Mouse (Mus musculus): ENCODE measurements at regions not wholly inside any gene's neighbourhood (a gene's known extent, or its start where the extent isn't known, plus 50 kb on each side); places are given as distances from the start of the nearest gene placed in this dataset.

- no peaks in the 10 kb centered on the region for H3K4me1 ChIP-seq
- ATAC-seq: no peak
- H3K4me3 ChIP-seq: no peak overlapping the region
- 48% methylated on average over 3 of the region's 3 CpGs for WGBS (ENCODE audit: insufficient replicate concordance)
- H3K27ac ChIP-seq: no peak overlapping the region
- no peak overlapping the region for H3K4me2 ChIP-seq
- no peaks in the 10 kb centered on the region for H3K36me3 ChIP-seq
- H3K9me3 ChIP-seq (replicated peaks): no peaks in the 10 kb centered on the region
- no peak overlapping the region for H3K9ac ChIP-seq
- no peaks in the 10 kb centered on the region for H3K27me3 ChIP-seq (replicated peaks)
These were observed 614.0 kb upstream of the Cdh11 start for GRCm38 (mm10) chr8:103399466-103399865.

GRCm38 (mm10) chr8:103400143-103400542 lies 614.7 kb upstream of the Cdh11 start:
- H3K27ac ChIP-seq: no peak overlapping the region
- ATAC-seq: no peak
- 33% methylated on average over 1 of the region's 1 CpGs for WGBS (ENCODE audit: insufficient replicate concordance)

GRCm38 (mm10) chr8:103402731-103403130 lies 617.3 kb upstream of the Cdh11 start:
- no peak for ATAC-seq
- Histone ChIP-seq H3K36me3 (no peaks in the 10 kb centered on the region), H3K4me3 (no peak overlapping the region), H3K27ac (no peak overlapping the region), H3K27me3 (replicated peaks) (no peaks in the 10 kb centered on the region), H3K4me1 (no peaks in the 10 kb centered on the region), H3K9me3 (replicated peaks) (no peaks in the 10 kb centered on the region), H3K9ac (no peak overlapping the region), H3K4me2 (no peak overlapping the region)
- 66% methylated on average over 3 of the region's 3 CpGs for WGBS (ENCODE audit: insufficient replicate concordance)

More at GRCm38 (mm10) chr8:103400143-103400542, 614.7 kb upstream of the Cdh11 start:
- Histone ChIP-seq H3K9me3 (replicated peaks) (no peaks in the 10 kb centered on the region), H3K36me3 (no peaks in the 10 kb centered on the region), H3K27me3 (replicated peaks) (no peaks in the 10 kb centered on the region), H3K4me2 (no peak overlapping the region), H3K4me1 (no peaks in the 10 kb centered on the region), H3K9ac (no peak overlapping the region), H3K4me3 (no peak overlapping the region)

- H3K36me3 ChIP-seq: no peaks in the 10 kb centered on the region
- no peaks in the 10 kb centered on the region for H3K9me3 ChIP-seq (replicated peaks)
- H3K9ac ChIP-seq: no peak overlapping the region
- H3K27me3 ChIP-seq (replicated peaks): no peaks in the 10 kb centered on the region
- ATAC-seq: no peak
- 69% methylated on average over 4 of the region's 4 CpGs for WGBS (ENCODE audit: insufficient replicate concordance)
- no peak overlapping the region for H3K27ac ChIP-seq
- no peak overlapping the region for H3K4me3 ChIP-seq
- no peaks in the 10 kb centered on the region for H3K4me1 ChIP-seq
- H3K4me2 ChIP-seq: no peak overlapping the region
These were observed 618.4 kb upstream of the Cdh11 start for GRCm38 (mm10) chr8:103403826-103404225.

GRCm38 (mm10) chr8:103405787-103406186 lies 620.3 kb upstream of the Cdh11 start:
- Histone ChIP-seq H3K9ac (no peak overlapping the region), H3K9me3 (replicated peaks) (no peaks in the 10 kb centered on the region), H3K27me3 (replicated peaks) (no peaks in the 10 kb centered on the region), H3K4me1 (no peaks in the 10 kb centered on the region), H3K4me2 (no peak overlapping the region), H3K36me3 (no peaks in the 10 kb centered on the region), H3K4me3 (no peak overlapping the region), H3K27ac (no peak overlapping the region)
- no peak for ATAC-seq
- 63% methylated on average over 12 of the region's 12 CpGs for WGBS (ENCODE audit: insufficient replicate concordance)

- no peaks in the 10 kb centered on the region for H3K36me3 ChIP-seq
- H3K27me3 ChIP-seq (replicated peaks): no peaks in the 10 kb centered on the region
- no peaks in the 10 kb centered on the region for H3K4me1 ChIP-seq
- H3K27ac ChIP-seq: no peak overlapping the region
- H3K9ac ChIP-seq: no peak overlapping the region
- H3K4me3 ChIP-seq: no peak overlapping the region
- ATAC-seq: no peak
- H3K4me2 ChIP-seq: no peak overlapping the region
- no peaks in the 10 kb centered on the region for H3K9me3 ChIP-seq (replicated peaks)
- 64% methylated on average over 2 of the region's 2 CpGs for WGBS (ENCODE audit: insufficient replicate concordance)
These were observed 621.5 kb upstream of the Cdh11 start for GRCm38 (mm10) chr8:103406921-103407320.

GRCm38 (mm10) chr8:103407631-103408030 lies 622.2 kb upstream of the Cdh11 start:
- WGBS (ENCODE audit: insufficient replicate concordance): 63% methylated on average over 5 of the region's 5 CpGs
- H3K27me3 ChIP-seq (replicated peaks): no peaks in the 10 kb centered on the region
- no peak overlapping the region for H3K4me2 ChIP-seq
- no peak for ATAC-seq
- H3K9ac ChIP-seq: no peak overlapping the region
- H3K4me3 ChIP-seq: no peak overlapping the region
- no peaks in the 10 kb centered on the region for H3K36me3 ChIP-seq
- H3K9me3 ChIP-seq (replicated peaks): no peaks in the 10 kb centered on the region
- no peaks in the 10 kb centered on the region for H3K4me1 ChIP-seq
- no peak overlapping the region for H3K27ac ChIP-seq

GRCm38 (mm10) chr8:103408411-103408810 lies 623.0 kb upstream of the Cdh11 start:
- no peak overlapping the region for H3K9ac ChIP-seq
- no peaks in the 10 kb centered on the region for H3K36me3 ChIP-seq
- no peaks in the 10 kb centered on the region for H3K27me3 ChIP-seq (replicated peaks)
- no peaks in the 10 kb centered on the region for H3K4me1 ChIP-seq
- H3K27ac ChIP-seq: no peak overlapping the region
- no peak overlapping the region for H3K4me2 ChIP-seq
- H3K9me3 ChIP-seq (replicated peaks): no peaks in the 10 kb centered on the region
- H3K4me3 ChIP-seq: no peak overlapping the region
- ATAC-seq: no peak
- 61% methylated on average over 3 of the region's 3 CpGs for WGBS (ENCODE audit: insufficient replicate concordance)

GRCm38 (mm10) chr8:103409121-103409551 lies 623.7 kb upstream of the Cdh11 start:
- no peaks in the 10 kb centered on the region for H3K36me3 ChIP-seq
- no peaks in the 10 kb centered on the region for H3K27me3 ChIP-seq (replicated peaks)
- H3K4me3 ChIP-seq: no peak overlapping the region
- no peaks in the 10 kb centered on the region for H3K4me1 ChIP-seq
- no peak overlapping the region for H3K27ac ChIP-seq
- H3K9me3 ChIP-seq (replicated peaks): no peaks in the 10 kb centered on the region
- H3K4me2 ChIP-seq: no peak overlapping the region
- no peak overlapping the region for H3K9ac ChIP-seq
- WGBS (ENCODE audit: insufficient replicate concordance): 53% methylated on average over 2 of the region's 2 CpGs
- ATAC-seq: no peak

- WGBS (ENCODE audit: insufficient replicate concordance): 65% methylated on average over 7 of the region's 7 CpGs
- Histone ChIP-seq H3K4me3 (no peak overlapping the region), H3K27me3 (replicated peaks) (no peaks in the 10 kb centered on the region), H3K9me3 (replicated peaks) (no peaks in the 10 kb centered on the region), H3K4me2 (no peak overlapping the region), H3K27ac (no peak overlapping the region), H3K36me3 (no peaks in the 10 kb centered on the region), H3K4me1 (no peaks in the 10 kb centered on the region), H3K9ac (no peak overlapping the region)
- no peak for ATAC-seq
These were observed 627.3 kb upstream of the Cdh11 start for GRCm38 (mm10) chr8:103412731-103413130.

GRCm38 (mm10) chr8:103413589-103414575 lies 628.4 kb upstream of the Cdh11 start:
- Histone ChIP-seq H3K9me3 (replicated peaks) (no peaks in the 10 kb centered on the region), H3K27me3 (replicated peaks) (no peaks in the 10 kb centered on the region), H3K4me2 (no peak overlapping the region), H3K27ac (no peak overlapping the region), H3K9ac (no peak overlapping the region), H3K36me3 (no peaks in the 10 kb centered on the region), H3K4me1 (no peaks in the 10 kb centered on the region), H3K4me3 (no peak overlapping the region)
- WGBS (ENCODE audit: insufficient replicate concordance): 49% methylated on average over 11 of the region's 11 CpGs
- no peak for ATAC-seq

GRCm38 (mm10) chr8:103422313-103422973 lies 637.0 kb upstream of the Cdh11 start:
- no peaks in the 10 kb centered on the region for H3K4me1 ChIP-seq
- no peak overlapping the region for H3K27ac ChIP-seq
- H3K36me3 ChIP-seq: no peaks in the 10 kb centered on the region
- H3K4me3 ChIP-seq: no peak overlapping the region
- no peak overlapping the region for H3K9ac ChIP-seq
- no peak overlapping the region for H3K4me2 ChIP-seq
- ATAC-seq: no peak
- no peaks in the 10 kb centered on the region for H3K9me3 ChIP-seq (replicated peaks)
- 38% methylated on average over 2 of the region's 2 CpGs for WGBS (ENCODE audit: insufficient replicate concordance)
- H3K27me3 ChIP-seq (replicated peaks): no peaks in the 10 kb centered on the region
